Mouse (Mus musculus): ENCODE measurements around the gene Cacng4. TPM values are rescaled to one million over a fixed set of nuclear protein-coding genes. Genes with fewer than 3 reads are reported as not detected.

Cacng4 gene
- polyA plus RNA-seq, 1 experiment from 2014 or later, result 2.5 TPM

DNA sequence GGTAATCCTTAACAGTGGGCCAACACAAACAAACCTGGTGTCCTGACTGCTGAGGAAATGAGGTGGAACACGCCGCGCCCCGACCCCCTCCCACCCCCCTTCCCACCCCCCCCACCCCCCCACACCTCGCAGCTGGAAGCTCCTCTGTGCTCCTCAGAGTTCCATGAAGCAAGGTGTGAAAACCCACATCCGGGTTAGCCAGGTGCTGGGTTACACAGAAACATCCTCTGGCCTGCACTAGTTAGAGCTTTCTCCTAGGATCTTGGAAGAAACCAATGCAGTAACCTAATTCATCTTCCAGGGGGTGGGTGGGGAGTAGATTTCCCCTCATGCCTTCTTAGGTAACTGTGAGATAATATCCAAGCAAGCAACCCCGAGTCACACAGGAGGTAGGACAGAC, 2.0 kb upstream of the Cacng4 start:
- peaks cover 33% of the 10 kb centered on the region for H3K4me1 ChIP-seq (ENCODE audit: insufficient read depth, low read length)
- no peak overlapping the region for H3K9ac ChIP-seq (replicated peaks; ENCODE audit: low read length)
- H3K27me3 ChIP-seq (ENCODE audit: insufficient read depth, low read length), result peaks cover 30% of the 10 kb centered on the region
- ATAC-seq (ENCODE audit: low FRiP score, low TSS enrichment), result no peak
- H3K27ac ChIP-seq (ENCODE audit: low read length), result no peak overlapping the region
- no peaks in the 10 kb centered on the region for H3K36me3 ChIP-seq (ENCODE audit: insufficient read depth, low read length)
- WGBS, result 13% methylated on average over 7 of the region's 7 CpGs
- no peak overlapping the region for H3K4me2 ChIP-seq (replicated peaks; ENCODE audit: low read depth, low read length)
- no peaks in the 10 kb centered on the region for H3K9me3 ChIP-seq (ENCODE audit: low read length)
- no peak overlapping the region for H3K4me3 ChIP-seq (ENCODE audit: low read length)

DNA sequence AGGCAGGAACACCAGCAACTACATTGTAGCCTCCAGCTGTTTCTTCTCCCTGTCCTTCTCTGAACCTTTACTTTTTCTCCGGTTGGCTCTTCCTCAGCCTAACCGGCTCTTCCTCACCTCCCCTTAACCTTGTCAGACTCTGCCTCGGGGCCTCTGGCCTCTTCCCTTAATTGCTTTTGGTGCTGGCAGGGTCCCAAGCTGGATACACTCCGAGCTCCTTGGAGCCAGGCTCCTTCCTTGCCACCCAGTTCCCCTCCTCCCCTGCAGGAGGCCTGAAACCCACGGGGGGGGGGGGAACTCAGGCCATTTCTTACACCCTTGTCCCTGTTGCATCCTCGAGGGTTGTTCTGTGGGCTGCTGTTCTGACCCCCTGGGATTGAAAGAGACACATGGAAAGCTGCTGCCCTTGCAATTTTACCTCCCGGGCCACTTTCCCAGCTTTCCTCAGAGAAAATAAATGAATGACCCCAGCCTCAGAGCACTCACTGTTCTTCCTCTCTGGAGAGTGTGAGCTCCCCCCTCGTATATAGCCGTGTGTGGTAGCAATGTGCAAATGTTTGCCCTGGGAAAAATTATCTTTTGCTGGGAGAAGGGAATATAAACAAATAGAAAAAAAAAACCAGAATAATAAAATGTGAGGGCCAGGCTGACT, 1.2 kb upstream of the Cacng4 start:
- ATAC-seq (ENCODE audit: low FRiP score, low TSS enrichment), result no peak
- no peak overlapping the region; the same call in 1 of the 2 replicates for H3K4me2 ChIP-seq (replicated peaks; ENCODE audit: low read depth, low read length)
- no peaks in the 10 kb centered on the region for H3K9me3 ChIP-seq (ENCODE audit: low read length)
- H3K27ac ChIP-seq (ENCODE audit: low read length), result no peak overlapping the region
- peaks cover 33% of the 10 kb centered on the region for H3K4me1 ChIP-seq (ENCODE audit: insufficient read depth, low read length)
- H3K9ac ChIP-seq (replicated peaks; ENCODE audit: low read length), result no peak overlapping the region
- H3K4me3 ChIP-seq (ENCODE audit: low read length), result no peak overlapping the region; the same call in 1 of the 2 replicates
- no peaks in the 10 kb centered on the region for H3K36me3 ChIP-seq (ENCODE audit: insufficient read depth, low read length)
- peaks cover 30% of the 10 kb centered on the region for H3K27me3 ChIP-seq (ENCODE audit: insufficient read depth, low read length)
- 2% methylated on average over 9 of the region's 9 CpGs for WGBS

DNA sequence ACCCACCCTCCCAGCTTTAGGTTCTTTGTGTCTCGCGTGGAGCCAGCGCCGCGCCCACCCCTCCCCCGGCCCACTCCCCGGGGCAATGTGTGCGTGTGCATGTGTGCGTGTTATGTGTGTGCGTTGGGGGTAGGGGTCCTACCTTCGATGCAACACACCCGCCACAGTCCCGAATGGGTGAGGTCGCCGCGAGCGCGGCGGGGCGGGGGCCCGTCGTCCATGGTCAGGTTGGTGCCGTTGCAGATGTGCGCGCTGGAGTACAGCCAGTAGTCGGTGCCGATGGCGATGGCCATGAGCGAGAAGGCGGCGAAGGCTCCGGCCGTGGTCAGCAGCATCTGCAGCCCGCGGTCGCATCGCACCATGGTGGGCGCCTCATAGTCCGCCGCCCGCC, 259 bp downstream of the Cacng4 start:
- Histone ChIP-seq H3K27me3 (ENCODE audit: insufficient read depth, low read length) (peaks cover 30% of the 10 kb centered on the region), H3K9ac (replicated peaks; ENCODE audit: low read length) (peak overlapping the region; percentile 67), H3K36me3 (ENCODE audit: insufficient read depth, low read length) (no peaks in the 10 kb centered on the region), H3K4me1 (ENCODE audit: insufficient read depth, low read length) (peaks cover 33% of the 10 kb centered on the region), H3K9me3 (ENCODE audit: low read length) (no peaks in the 10 kb centered on the region), H3K27ac (ENCODE audit: low read length) (no peak overlapping the region), H3K4me2 (replicated peaks; ENCODE audit: low read depth, low read length) (peak overlapping the region; percentile 100), H3K4me3 (ENCODE audit: low read length) (peak overlapping the region; percentile 52)
- under 1% methylated on average over 36 of the region's 41 CpGs for WGBS
- ATAC-seq (ENCODE audit: low FRiP score, low TSS enrichment), result peak; percentile 47

DNA sequence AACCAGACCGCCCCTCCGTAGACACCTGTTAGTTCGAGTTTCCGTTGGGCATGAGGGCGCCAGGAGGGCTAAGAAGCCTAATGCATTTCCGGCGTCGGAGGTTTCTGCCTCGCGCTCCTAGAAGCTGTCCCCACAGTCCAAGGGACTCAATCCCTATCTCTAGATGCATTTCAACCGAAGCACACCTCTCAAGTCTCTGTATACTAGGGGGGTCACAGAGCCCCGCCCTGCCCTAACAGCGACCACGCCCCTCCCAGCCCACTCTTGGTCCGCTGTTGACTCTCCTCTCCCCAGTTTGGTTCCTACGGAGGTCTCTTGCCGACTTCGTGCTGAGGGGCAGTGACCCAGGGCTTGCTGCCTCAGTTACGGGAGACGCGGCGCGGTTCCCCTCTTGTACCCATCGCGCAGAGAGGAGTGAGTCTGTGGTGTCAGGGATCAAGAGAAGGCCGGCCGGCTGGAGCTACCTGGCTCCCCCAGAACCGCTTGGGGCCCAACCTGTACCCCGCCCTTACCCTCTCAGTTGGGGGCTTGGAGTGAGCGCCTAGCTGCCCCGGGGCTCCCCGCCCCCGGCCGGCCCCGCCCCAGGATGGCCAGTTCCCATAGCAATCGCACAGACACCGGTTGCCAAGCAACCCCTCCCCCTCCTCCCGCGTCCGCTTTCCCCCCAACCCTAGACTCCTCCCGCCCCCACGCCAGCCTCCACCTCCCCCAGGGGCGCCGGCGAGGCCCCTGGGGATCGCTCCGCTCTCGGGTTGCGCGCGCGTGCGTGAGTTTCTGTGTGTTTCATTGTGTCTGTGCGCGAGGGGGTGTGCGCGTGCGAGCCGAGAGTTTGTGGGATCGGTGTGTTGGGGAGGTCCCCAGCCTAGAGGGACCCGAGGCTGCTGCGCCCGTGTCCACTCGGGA, 906 bp downstream of the Cacng4 start:
- Histone ChIP-seq H3K27ac (ENCODE audit: low read length) (no peak overlapping the region), H3K4me1 (ENCODE audit: insufficient read depth, low read length) (peaks cover 33% of the 10 kb centered on the region), H3K36me3 (ENCODE audit: insufficient read depth, low read length) (no peaks in the 10 kb centered on the region), H3K27me3 (ENCODE audit: insufficient read depth, low read length) (peaks cover 27% of the 10 kb centered on the region), H3K4me3 (ENCODE audit: low read length) (peak overlapping the region; percentile 52), H3K4me2 (replicated peaks; ENCODE audit: low read depth, low read length) (peak overlapping the region; percentile 100), H3K9me3 (ENCODE audit: low read length) (no peaks in the 10 kb centered on the region), H3K9ac (replicated peaks; ENCODE audit: low read length) (peak overlapping the region; percentile 67)
- under 1% methylated on average over 59 of the region's 64 CpGs for WGBS
- peak; percentile 53 for ATAC-seq (ENCODE audit: low FRiP score, low TSS enrichment)

DNA sequence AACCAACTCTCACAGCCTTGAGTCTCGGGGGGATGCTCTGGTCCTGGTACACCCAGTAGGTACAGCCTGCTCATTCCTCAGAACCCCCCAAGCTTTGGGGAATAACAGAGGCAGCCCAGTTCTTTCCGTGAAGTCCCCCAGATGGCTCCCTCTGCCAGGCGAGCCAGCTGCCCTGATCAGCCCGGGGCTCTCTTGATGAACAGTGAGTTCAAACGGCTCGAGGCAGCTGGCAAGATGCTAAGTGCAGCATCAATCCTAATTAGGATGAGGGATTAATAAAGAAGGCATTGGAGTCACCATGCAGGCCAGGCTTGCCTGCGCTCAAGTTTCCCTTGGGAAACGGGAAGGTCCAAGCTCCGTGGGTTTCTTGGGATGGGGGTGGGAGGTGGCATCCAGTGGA, 2.2 kb downstream of the Cacng4 start:
- 36% methylated on average over 9 of the region's 9 CpGs for WGBS
- H3K4me3 ChIP-seq (ENCODE audit: low read length), result no peak overlapping the region
- H3K4me1 ChIP-seq (ENCODE audit: insufficient read depth, low read length), result peaks cover 33% of the 10 kb centered on the region
- no peak overlapping the region for H3K9ac ChIP-seq (replicated peaks; ENCODE audit: low read length)
- H3K4me2 ChIP-seq (replicated peaks; ENCODE audit: low read depth, low read length), result no peak overlapping the region
- no peak for ATAC-seq (ENCODE audit: low FRiP score, low TSS enrichment)
- no peak overlapping the region for H3K27ac ChIP-seq (ENCODE audit: low read length)
- no peaks in the 10 kb centered on the region for H3K36me3 ChIP-seq (ENCODE audit: insufficient read depth, low read length)
- no peaks in the 10 kb centered on the region for H3K9me3 ChIP-seq (ENCODE audit: low read length)
- peaks cover 16% of the 10 kb centered on the region for H3K27me3 ChIP-seq (ENCODE audit: insufficient read depth, low read length)

DNA sequence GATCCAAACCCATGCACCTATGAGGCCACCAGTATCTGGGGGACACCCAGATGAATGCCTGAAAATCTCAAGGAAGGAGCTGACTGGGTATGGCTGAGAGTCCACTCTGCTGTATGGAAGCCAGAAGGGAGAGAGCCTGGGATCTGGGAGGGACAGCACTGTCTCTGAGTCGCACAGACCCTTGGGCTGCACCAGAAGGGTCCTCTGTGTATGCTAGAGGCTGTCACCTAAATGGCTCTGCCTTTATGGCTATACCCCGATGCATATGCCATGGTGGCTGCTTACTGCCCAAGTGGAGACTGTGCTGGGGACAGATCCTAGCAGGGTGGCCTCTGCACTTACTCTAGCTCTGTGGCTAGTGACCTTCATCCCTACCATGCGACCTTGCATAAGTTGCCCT, 8.6 kb downstream of the Cacng4 start:
- no peak overlapping the region for H3K4me3 ChIP-seq (ENCODE audit: low read length)
- WGBS, result 74% methylated on average over 3 of the region's 3 CpGs

DNA sequence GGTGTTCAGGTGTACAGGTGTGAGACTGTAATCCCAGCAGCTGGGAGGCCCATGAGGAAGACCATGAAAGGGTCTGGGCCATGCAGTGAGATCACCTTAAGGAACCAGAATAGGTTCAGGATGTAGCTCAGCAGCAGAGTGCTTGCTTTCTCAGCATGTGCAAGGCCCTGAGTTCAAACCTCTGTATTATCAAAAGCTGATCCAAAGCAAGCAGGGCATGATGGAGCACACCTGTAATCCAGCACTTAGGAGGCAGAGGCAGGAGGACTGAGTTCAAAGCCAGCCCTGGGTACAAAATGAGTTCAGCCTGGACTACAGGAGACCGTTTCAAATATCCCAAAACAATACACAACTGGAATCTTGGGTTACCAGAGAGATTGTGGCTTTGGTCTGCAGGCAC, 9.1 kb downstream of the Cacng4 start:
- no peaks in the 10 kb centered on the region for H3K9me3 ChIP-seq (ENCODE audit: low read length)
- ATAC-seq (ENCODE audit: low FRiP score, low TSS enrichment), result no peak
- 83% methylated on average over 1 of the region's 1 CpGs for WGBS
- no peak overlapping the region for H3K9ac ChIP-seq (replicated peaks; ENCODE audit: low read length)
- H3K27ac ChIP-seq (ENCODE audit: low read length), result no peak overlapping the region
- no peaks in the 10 kb centered on the region for H3K36me3 ChIP-seq (ENCODE audit: insufficient read depth, low read length)
- H3K4me1 ChIP-seq (ENCODE audit: insufficient read depth, low read length), result no peaks in the 10 kb centered on the region
- no peaks in the 10 kb centered on the region for H3K27me3 ChIP-seq (ENCODE audit: insufficient read depth, low read length)
- H3K4me3 ChIP-seq (ENCODE audit: low read length), result no peak overlapping the region
- H3K4me2 ChIP-seq (replicated peaks; ENCODE audit: low read depth, low read length), result no peak overlapping the region

More for the DNA sequence above, 8.6 kb downstream of the Cacng4 start:
- no peak overlapping the region for H3K27ac ChIP-seq (ENCODE audit: low read length)
- ATAC-seq (ENCODE audit: low FRiP score, low TSS enrichment), result peak; percentile 35; the same call in 1 of the 2 replicates
- H3K9me3 ChIP-seq (ENCODE audit: low read length), result no peaks in the 10 kb centered on the region
- no peak overlapping the region for H3K9ac ChIP-seq (replicated peaks; ENCODE audit: low read length)
- H3K27me3 ChIP-seq (ENCODE audit: insufficient read depth, low read length), result no peaks in the 10 kb centered on the region
- H3K4me2 ChIP-seq (replicated peaks; ENCODE audit: low read depth, low read length), result no peak overlapping the region
- H3K36me3 ChIP-seq (ENCODE audit: insufficient read depth, low read length), result no peaks in the 10 kb centered on the region
- no peaks in the 10 kb centered on the region for H3K4me1 ChIP-seq (ENCODE audit: insufficient read depth, low read length)

DNA sequence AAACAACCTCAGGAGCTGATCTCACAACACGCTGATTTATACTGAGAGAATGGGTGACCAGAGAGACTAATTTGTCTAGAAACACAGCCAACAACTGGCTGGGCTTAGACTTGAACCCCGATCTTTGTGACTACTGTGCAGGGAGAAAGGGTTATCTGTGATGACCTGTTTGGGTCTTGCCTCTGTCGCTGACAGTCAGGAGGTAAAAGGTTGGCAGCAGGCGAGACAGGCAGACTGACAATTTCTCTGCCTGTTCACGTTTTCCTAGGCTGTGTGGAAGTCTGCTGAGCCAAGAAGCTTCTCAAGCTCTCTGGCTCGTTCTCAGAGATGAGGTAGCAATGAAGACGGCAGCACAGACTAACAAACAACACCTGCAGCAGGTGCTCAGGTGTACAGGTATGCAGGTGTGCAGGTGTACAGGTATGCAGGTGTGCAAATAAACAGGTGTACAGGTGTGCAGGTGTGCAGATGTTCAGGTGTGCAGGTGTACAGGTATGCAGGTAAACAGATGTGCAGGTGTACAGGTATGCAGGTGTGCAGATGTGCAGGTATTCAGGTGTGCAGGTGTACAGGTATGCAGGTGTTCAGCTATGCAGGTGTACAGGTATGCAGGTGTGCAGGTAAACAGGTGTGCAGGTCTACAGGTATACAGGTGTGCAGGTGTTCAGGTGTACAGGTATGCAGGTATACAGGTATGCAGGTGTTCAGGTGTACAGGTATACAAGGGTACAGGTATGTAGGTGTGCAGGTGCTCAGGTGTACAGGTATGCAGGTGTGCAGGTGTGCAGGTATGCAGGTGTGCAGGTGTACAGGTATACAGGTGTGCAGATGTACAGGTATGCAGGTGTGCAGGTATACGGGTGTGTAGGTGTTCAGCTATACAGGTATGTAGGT, 10.2 kb downstream of the Cacng4 start:
- Histone ChIP-seq H3K9ac (replicated peaks; ENCODE audit: low read length) (no peak overlapping the region), H3K36me3 (ENCODE audit: insufficient read depth, low read length) (no peaks in the 10 kb centered on the region), H3K4me2 (replicated peaks; ENCODE audit: low read depth, low read length) (no peak overlapping the region), H3K4me3 (ENCODE audit: low read length) (no peak overlapping the region), H3K9me3 (ENCODE audit: low read length) (no peaks in the 10 kb centered on the region), H3K27ac (ENCODE audit: low read length) (no peak overlapping the region), H3K27me3 (ENCODE audit: insufficient read depth, low read length) (no peaks in the 10 kb centered on the region), H3K4me1 (ENCODE audit: insufficient read depth, low read length) (no peaks in the 10 kb centered on the region)
- WGBS, result 79% methylated on average over 7 of the region's 8 CpGs
- ATAC-seq (ENCODE audit: low FRiP score, low TSS enrichment), result no peak

DNA sequence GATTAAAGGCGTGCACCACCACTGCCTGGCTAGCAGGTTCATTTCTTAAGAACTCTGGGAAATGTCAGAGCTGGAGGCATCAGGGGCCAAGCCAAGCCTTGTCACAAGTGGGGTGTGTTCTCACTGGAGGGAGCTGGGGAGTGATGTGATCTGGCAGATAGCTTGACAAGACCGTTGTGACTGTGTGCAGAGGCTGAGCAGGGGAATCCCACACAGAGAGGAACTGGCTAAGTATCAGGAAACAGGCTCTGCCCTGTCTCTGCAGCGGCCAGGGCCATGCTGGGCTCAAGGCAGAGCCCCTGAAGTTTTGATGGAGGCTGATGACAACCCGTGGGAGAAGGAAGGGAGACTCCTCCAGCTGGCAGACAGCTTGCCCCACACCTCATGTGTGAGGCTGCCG, 11.8 kb downstream of the Cacng4 start:
- no peaks in the 10 kb centered on the region for H3K9me3 ChIP-seq (ENCODE audit: low read length)
- ATAC-seq (ENCODE audit: low FRiP score, low TSS enrichment), result no peak
- 47% methylated on average over 5 of the region's 5 CpGs for WGBS
- H3K4me1 ChIP-seq (ENCODE audit: insufficient read depth, low read length), result no peaks in the 10 kb centered on the region
- H3K27me3 ChIP-seq (ENCODE audit: insufficient read depth, low read length), result no peaks in the 10 kb centered on the region
- H3K4me3 ChIP-seq (ENCODE audit: low read length), result no peak overlapping the region
- H3K27ac ChIP-seq (ENCODE audit: low read length), result no peak overlapping the region
- no peak overlapping the region for H3K9ac ChIP-seq (replicated peaks; ENCODE audit: low read length)
- no peak overlapping the region for H3K4me2 ChIP-seq (replicated peaks; ENCODE audit: low read depth, low read length)
- no peaks in the 10 kb centered on the region for H3K36me3 ChIP-seq (ENCODE audit: insufficient read depth, low read length)

Data from kidney, embryonic 16.5 days (tissue).